8 mouse cellular contexts compared by ENCODE assay signal in the genomic region with DNA sequence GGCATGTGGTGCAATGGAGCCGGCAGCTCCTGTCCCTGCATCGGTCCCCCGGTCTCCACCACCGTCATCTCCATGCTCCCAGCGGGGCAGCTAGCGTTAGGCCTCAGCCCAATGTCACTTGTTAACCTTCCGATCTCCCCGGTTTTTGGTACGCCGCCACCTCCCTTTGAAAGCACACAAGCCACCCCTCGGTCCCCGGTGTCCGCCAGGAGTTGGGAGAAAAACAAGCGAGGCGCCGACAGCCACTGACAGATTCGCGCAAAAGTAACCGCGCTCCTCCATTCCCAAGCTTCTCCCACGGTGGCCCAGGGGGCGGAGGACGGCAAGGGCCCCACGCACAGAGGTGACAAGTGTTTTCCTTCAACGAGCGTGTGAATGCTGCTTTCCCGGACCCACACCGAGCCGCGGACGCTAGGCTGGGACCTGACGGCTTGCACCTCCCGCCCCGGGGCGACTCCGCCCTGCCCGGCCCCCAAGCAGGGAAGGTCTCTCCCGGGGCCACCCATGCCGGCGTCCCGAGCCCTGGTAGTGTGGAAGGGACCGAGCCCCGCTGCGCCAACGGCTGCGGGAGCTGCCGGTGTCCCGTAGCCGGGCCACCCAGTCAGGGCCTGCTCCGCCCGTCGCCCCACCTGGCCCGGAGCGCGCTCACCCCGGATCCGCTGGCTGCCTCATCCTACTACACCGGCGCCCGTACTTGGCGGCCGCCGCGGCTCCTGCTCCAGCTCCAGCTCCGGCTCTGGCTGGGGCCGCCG. TPM values are rescaled to one million over a fixed set of nuclear protein-coding genes. Genes with fewer than 3 reads are reported as not detected.
A peak's percentile ranks its signal among the peaks of the same experiment; 100 is the strongest.
DNase-seq lines count a peak whose midpoint lies in the region; ATAC-seq lines count a peak whose summit lies in the region.

No protein-coding gene starts in this region.

- peak overlapping the region; percentile 86 for H3K4me2 ChIP-seq in forebrain, embryonic 14.5 days (ENCODE audit: low read length)
- peak overlapping the region; percentile 70 for H3K4me2 ChIP-seq in lung, embryonic 15.5 days

- ATAC-seq in forebrain, embryonic 14.5 days = no peak
- ATAC-seq in lung, embryonic 15.5 days (ENCODE audit: borderline replicate concordance, extremely low read depth, low FRiP score, low TSS enrichment) = peak; percentile 53

- H3K9me3 ChIP-seq in forebrain, embryonic 14.5 days (replicated peaks; ENCODE audit: control insufficient read depth, low read length) = no peaks in the 10 kb centered on the region
- H3K9me3 ChIP-seq in lung, embryonic 15.5 days = no peaks in the 10 kb centered on the region

- under 1% methylated on average over 64 of the region's 67 CpGs for WGBS in forebrain, embryonic 14.5 days
- WGBS in lung, embryonic 15.5 days = under 1% methylated on average over 66 of the region's 67 CpGs

- intact Hi-C loops in heart, postnatal 14 days (cut with DNase I) = loop anchor here (5.0 kb wide), 1 partner anchor 40 kb away; no protein-coding TSS in a partner anchor

- peaks cover 11% of the 10 kb centered on the region for H3K4me1 ChIP-seq in forebrain, embryonic 14.5 days (ENCODE audit: control insufficient read depth, insufficient read depth, low read length)
- H3K4me1 ChIP-seq in lung, embryonic 15.5 days = peaks cover 27% of the 10 kb centered on the region

- peak overlapping the region; percentile 82 for H3K9ac ChIP-seq in forebrain, embryonic 14.5 days (ENCODE audit: low read length)
- H3K9ac ChIP-seq in lung, embryonic 15.5 days = peak overlapping the region; percentile 87

- H3K27ac ChIP-seq in forebrain, embryonic 14.5 days (ENCODE audit: low read depth, low read length) = peak overlapping the region; percentile 58; the same call in 1 of the 2 replicates
- peak overlapping the region; percentile 90 for H3K27ac ChIP-seq in lung, embryonic 15.5 days

- peak; percentile 60 for DNase-seq in R1 (ENCODE audit: low read depth, low spot score)
- peak; percentile 68 for DNase-seq in cerebellum, adult 11-12 months
- DNase-seq in forebrain, embryonic 14.5 days (ENCODE audit: low spot score) = peak; percentile 42
- DNase-seq in heart, postnatal 14 days = peak; percentile 48 to 68
- DNase-seq in kidney, postnatal 4 days = peak; percentile 67 to 78
- DNase-seq in retina, postnatal 1 day = peak; percentile 63
- DNase-seq in urinary bladder, postnatal 25 days (ENCODE audit: low spot score) = peak; percentile 55

- H3K36me3 ChIP-seq in forebrain, embryonic 14.5 days (ENCODE audit: control insufficient read depth, insufficient read depth, low read length) = no peaks in the 10 kb centered on the region
- no peaks in the 10 kb centered on the region for H3K36me3 ChIP-seq in lung, embryonic 15.5 days

- no peaks in the 10 kb centered on the region for H3K27me3 ChIP-seq in forebrain, embryonic 14.5 days (replicated peaks; ENCODE audit: control insufficient read depth, insufficient read depth, low read length)
- H3K27me3 ChIP-seq in lung, embryonic 15.5 days = no peaks in the 10 kb centered on the region

- peak overlapping the region; percentile 95 for H3K4me3 ChIP-seq in forebrain, embryonic 14.5 days (ENCODE audit: low read depth, low read length)
- H3K4me3 ChIP-seq in lung, embryonic 15.5 days = peak overlapping the region; percentile 99

RNA-seq across cellular contexts. Expression of gene Tex2, which starts 0.8 kb away (rescaled TPM):
- polyA plus RNA-seq in forebrain, embryonic 14.5 days (2014; fragmentation: Nextera tagmentation; extraction: Ambion mirVana) = 11.9 and 17.6 TPM in 2 replicates
- total RNA-seq in heart, postnatal 14 days (2021) = 10 to 100 TPM; 38.2 to 39.2 TPM
- polyA plus RNA-seq in lung, embryonic 15.5 days (2015; fragmentation: Nextera tagmentation; extraction: Ambion mirVana) = 9.7 and 9.8 TPM in 2 replicates
